Mouse (Mus musculus) small intestine, adult 2 months (tissue): ENCODE results near the gene Fndc3b. TPM values are rescaled to one million over a fixed set of nuclear protein-coding genes. Genes with fewer than 3 reads are reported as not detected.

ENCODE experiments used
- H3K27ac ChIP-seq: fragments of 200-500 bp; 2 replicates; pipeline ENCODE4 v1.5.1; 2012; ENCODE audit warnings: low read depth, low read length, control low read depth, inconsistent platforms; ENCODE audit not compliant: insufficient read depth
- H3K27me3 ChIP-seq: fragments of 200-500 bp; 2 replicates; pipeline ENCODE4 v1.6.1; 2012; ENCODE audit warnings: mild to moderate bottlenecking, moderate library complexity, low read length, inconsistent platforms; ENCODE audit not compliant: control insufficient read depth, insufficient read depth
- H3K36me3 ChIP-seq: fragments of 200-500 bp; 2 replicates; pipeline ENCODE4 v1.6.1; 2012; ENCODE audit warnings: mild to moderate bottlenecking, low read length, control low read depth, inconsistent platforms; ENCODE audit not compliant: control insufficient read depth, insufficient read depth
- H3K4me1 ChIP-seq: fragments of 200-500 bp; 2 replicates; pipeline ENCODE4 v1.6.1; 2012; ENCODE audit warnings: low read length, inconsistent platforms, mixed read lengths; ENCODE audit not compliant: control insufficient read depth, insufficient read depth, insufficient read length
- H3K4me3 ChIP-seq: fragments of 200-500 bp; 2 replicates; pipeline ENCODE4 v1.5.1; 2012; ENCODE audit warnings: low read depth, mild to moderate bottlenecking, control low read depth, inconsistent platforms, low read length, moderate library complexity
- CTCF ChIP-seq: fragments of 200-500 bp; IDR thresholded peaks from 2 replicates; pipeline ENCODE4 v1.5.1; 2012; ENCODE audit warnings: low read depth, mild to moderate bottlenecking, control low read depth, inconsistent platforms, low read length, moderate library complexity, mixed read lengths; ENCODE audit not compliant: insufficient replicate concordance, insufficient read length; ENCODE audit errors: extremely low read depth
- POLR2A ChIP-seq: fragments of 200-500 bp; IDR thresholded peaks from 2 replicates; pipeline ENCODE4 v1.6.1; 2012; ENCODE audit warnings: low read depth, mild to moderate bottlenecking, control low read depth, inconsistent platforms, low read length, moderate library complexity
- WGBS: fragments of 180-500 bp; shearing (Covaris S2); methylation state at CpG from one replicate; pipeline ENCODE4 v1.1.7; 2018; 5-methylcytosine and 5-hydroxymethylcytosine counted together
- polyA plus RNA-seq: library from polyadenylated mRNA; depleted of rRNA; stranded (reverse); fragments of >200 nt; gene quantifications from 2 replicates; pipeline ENCODE4 v1.2.3, GENCODE M21; 2012

Gene Fndc3b
- polyA plus RNA-seq, 1 experiment, result 6.2 TPM

DNA sequence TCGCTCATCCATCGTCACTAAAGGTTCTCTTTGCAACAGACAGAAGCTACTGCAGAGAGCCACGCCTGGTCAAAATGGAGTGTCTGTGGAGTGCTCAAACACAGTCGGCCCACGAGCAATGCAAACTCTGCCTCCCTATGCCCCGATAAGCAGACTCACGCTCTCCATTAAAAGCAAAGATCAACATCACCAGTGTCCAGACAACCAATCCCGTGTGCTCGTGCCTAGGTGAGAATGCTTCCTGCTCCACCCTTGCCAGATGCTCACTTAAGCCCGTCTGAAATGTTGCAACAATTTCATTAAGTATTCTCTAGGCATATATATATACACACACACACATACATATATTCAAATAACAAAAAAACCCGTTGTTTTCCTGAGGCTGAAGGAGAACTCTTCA, 56.1 kb downstream of the Fndc3b start:
- WGBS, result 65% methylated on average over 11 of the region's 11 CpGs
- peaks cover 8% of the 10 kb centered on the region for H3K4me1 ChIP-seq

DNA sequence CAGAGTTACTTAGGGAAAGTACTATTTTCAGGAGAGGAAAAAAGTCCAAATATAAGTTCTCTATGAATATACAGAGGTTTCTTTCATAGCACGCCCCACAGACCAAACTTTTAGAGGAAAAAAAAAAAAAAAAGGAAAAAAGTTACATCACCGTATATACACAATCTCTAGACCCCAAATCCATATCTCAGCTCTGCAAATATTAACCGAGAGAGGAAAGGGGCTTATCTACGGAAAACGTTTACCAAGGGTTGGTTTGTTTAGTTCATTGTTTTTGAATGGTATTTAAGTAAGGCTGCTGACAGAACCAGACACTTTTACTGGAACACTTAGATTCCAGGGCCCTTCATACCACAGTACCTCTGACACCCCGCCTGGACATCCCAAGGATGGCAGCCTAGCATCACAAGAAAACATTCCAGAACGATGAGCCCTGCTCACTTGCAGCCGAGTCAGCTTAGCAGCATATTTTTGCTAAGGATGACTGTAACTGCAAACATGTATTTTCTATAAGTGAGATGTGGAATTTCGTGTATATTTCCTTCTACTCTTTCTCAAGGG, 58.6 kb downstream of the Fndc3b start:
- peaks cover 8% of the 10 kb centered on the region for H3K4me1 ChIP-seq
- H3K4me3 ChIP-seq, result no peak overlapping the region
- H3K36me3 ChIP-seq, result no peaks in the 10 kb centered on the region; the same call in 1 of the 2 replicates
- H3K27me3 ChIP-seq, result no peaks in the 10 kb centered on the region
- no peak overlapping the region for H3K27ac ChIP-seq
- TF ChIP-seq POLR2A (no peak), CTCF (no peak)
- 57% methylated on average over 9 of the region's 9 CpGs for WGBS

More for the DNA sequence above, 56.1 kb downstream of the Fndc3b start:
- Histone ChIP-seq H3K27me3 (no peaks in the 10 kb centered on the region), H3K27ac (no peak overlapping the region), H3K36me3 (no peaks in the 10 kb centered on the region; the same call in 1 of the 2 replicates), H3K4me3 (no peak overlapping the region)
- no peak for TF ChIP-seq POLR2A
- no peak for TF ChIP-seq CTCF

DNA sequence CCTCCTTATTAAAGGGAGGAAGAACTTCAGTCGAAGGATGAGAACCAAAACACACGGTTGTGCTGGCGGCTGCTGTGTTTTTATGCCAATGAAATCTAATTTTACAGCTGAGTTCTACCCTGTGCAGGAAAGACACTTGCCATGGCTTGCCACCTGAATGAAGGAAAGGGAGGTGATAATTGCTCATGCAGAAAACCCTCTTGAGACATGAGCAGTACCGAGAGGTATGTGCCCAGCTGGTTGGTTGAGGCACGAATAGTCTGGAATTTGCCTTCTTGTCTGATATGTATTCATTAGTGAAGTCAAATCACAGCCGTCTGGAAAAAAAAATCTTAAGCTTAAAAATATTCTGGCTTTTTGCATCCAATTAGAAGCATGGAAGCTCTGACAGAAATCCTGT, 59.4 kb downstream of the Fndc3b start:
- peaks cover 3% of the 10 kb centered on the region for H3K4me1 ChIP-seq
- WGBS, result 77% methylated on average over 6 of the region's 6 CpGs
- no peak overlapping the region for H3K27ac ChIP-seq
- no peak overlapping the region for H3K4me3 ChIP-seq
- H3K27me3 ChIP-seq, result no peaks in the 10 kb centered on the region
- H3K36me3 ChIP-seq, result no peaks in the 10 kb centered on the region; the same call in 1 of the 2 replicates
- TF ChIP-seq POLR2A (no peak), CTCF (no peak)

DNA sequence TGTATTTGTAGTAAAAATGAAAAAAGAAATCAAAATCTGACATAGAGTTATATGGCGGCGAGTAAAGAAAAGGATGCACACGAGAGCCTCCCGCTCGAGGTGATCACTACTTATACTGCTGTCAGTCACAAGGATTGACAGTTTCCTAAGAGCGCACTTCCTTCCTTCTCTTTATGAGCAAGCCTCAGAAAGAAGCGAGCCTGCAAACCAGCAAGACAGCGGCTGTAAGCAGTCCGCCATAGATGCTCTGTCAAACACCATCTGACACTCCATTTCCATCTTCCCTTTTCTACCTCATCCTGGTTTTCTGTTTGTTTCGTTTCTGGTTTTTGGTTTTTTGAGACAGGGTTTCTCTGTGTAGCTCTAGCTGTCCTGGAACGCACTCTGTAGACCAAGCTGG, 61.0 kb downstream of the Fndc3b start:
- no peaks in the 10 kb centered on the region for H3K27me3 ChIP-seq
- no peak for TF ChIP-seq CTCF
- TF ChIP-seq POLR2A, result no peak
- no peak overlapping the region for H3K27ac ChIP-seq
- H3K4me1 ChIP-seq, result peaks cover 2% of the 10 kb centered on the region
- 83% methylated on average over 11 of the region's 11 CpGs for WGBS
- H3K36me3 ChIP-seq, result no peaks in the 10 kb centered on the region; the same call in 1 of the 2 replicates
- H3K4me3 ChIP-seq, result no peak overlapping the region

DNA sequence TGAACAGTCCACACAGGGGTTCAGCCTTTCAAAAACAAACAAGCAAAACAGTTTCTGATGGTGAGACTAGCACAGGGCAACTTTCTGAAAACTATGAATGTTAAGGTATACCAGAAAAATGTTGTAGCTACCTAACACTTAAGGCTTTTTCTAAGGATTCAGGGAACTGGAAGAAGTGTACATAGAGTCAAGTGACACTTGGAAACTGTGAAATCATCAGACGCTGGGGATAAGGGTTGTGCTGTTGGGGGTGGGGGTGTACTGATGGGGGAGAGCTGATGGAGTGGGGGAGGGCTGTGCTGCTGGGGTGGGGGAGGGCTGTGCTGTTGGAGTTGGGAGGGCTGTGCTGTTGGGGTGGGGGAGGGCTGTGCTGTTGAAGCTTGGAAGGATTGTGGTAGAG, 61.8 kb downstream of the Fndc3b start:
- Histone ChIP-seq H3K4me1 (peaks cover 2% of the 10 kb centered on the region; the same call in 1 of the 2 replicates), H3K4me3 (no peak overlapping the region), H3K27ac (no peak overlapping the region), H3K27me3 (no peaks in the 10 kb centered on the region), H3K36me3 (no peaks in the 10 kb centered on the region; the same call in 1 of the 2 replicates)
- WGBS, result 84% methylated on average over 1 of the region's 1 CpGs
- TF ChIP-seq POLR2A (no peak), CTCF (no peak)

DNA sequence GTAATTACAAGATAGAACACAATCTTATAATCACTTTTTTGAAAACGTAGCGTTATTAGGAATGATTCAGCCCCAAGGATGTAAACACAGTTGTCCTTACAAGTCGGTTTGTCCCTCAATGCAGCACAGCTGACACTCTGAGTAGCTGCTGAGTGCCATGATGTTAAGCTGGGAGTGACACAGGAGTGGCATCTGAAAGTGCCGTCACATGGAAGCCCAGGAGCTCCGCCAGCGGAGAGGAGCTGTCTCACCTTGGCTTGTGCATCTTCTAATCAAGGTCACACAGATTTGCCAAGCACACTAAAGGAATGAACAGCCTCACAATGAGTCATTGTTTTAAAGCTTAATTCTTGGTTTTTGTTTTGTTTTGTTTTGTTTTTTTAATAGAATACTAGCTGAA, 68.7 kb downstream of the Fndc3b start:
- Histone ChIP-seq H3K36me3 (no peaks in the 10 kb centered on the region), H3K27ac (no peak overlapping the region), H3K4me1 (no peaks in the 10 kb centered on the region), H3K27me3 (no peaks in the 10 kb centered on the region), H3K4me3 (no peak overlapping the region)
- WGBS, result 88% methylated on average over 6 of the region's 6 CpGs
- TF ChIP-seq POLR2A, result no peak
- TF ChIP-seq CTCF, result no peak

DNA sequence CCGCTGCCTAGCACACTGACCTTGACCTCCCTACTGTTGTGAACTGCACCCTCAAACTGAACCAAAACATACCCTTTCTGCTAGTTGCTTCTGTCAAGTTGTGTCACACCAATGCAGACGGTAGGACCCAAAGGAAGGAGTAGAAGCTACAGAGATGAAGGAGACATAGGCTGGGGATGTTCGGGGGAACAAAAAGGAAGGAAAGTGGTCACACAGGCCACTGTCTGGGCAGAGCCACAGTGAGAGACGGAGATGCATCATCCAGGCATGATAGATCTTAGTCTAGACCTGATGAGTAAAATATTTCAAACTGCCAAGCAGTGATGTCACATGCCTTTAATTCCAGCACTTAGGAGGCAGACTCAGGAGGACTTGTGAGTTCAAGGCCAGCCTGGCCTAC, 71.4 kb downstream of the Fndc3b start:
- no peaks in the 10 kb centered on the region for H3K27me3 ChIP-seq
- WGBS, result 88% methylated on average over 4 of the region's 4 CpGs
- TF ChIP-seq POLR2A (no peak), CTCF (no peak)
- no peaks in the 10 kb centered on the region for H3K36me3 ChIP-seq
- no peak overlapping the region for H3K27ac ChIP-seq
- H3K4me3 ChIP-seq, result no peak overlapping the region
- no peaks in the 10 kb centered on the region for H3K4me1 ChIP-seq

DNA sequence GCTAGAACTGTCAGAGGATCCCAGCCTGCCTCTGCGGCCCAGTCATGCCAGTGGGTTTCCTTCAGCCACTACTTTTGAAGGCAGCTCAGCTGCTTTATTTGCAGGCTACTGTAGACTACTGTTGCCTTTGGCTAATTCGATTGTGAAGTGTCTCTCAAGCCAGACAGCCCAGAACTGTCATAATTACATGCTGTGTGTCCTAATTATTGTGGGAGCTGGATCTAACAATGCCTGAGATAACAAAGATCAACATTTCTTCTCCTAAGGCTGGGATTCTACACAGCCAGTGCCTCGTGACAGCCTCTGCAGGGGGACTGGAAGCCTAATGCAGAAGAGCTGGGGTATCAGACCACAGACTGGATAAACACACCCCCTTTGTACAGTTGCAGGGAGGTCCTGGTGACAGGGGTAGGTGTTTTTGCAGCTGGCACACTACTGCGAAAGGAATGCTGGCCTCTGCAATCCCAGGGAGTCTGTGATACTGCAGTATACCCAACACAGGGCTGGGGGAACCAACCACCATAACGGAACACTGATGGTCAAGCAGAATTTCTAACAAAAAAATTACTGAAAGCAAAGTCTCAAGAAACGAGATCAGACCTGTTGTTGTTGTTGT, 74.0 kb downstream of the Fndc3b start:
- WGBS, result 80% methylated on average over 6 of the region's 6 CpGs
- Histone ChIP-seq H3K4me3 (no peak overlapping the region), H3K4me1 (no peaks in the 10 kb centered on the region), H3K27ac (no peak overlapping the region), H3K27me3 (no peaks in the 10 kb centered on the region), H3K36me3 (no peaks in the 10 kb centered on the region)
- TF ChIP-seq POLR2A (no peak), CTCF (no peak)
